Mouse (Mus musculus) intestine, embryonic 15.5 days (tissue): ENCODE results near the gene Fam221b. TPM values are rescaled to one million over a fixed set of nuclear protein-coding genes. Genes with fewer than 3 reads are reported as not detected.

Source experiments
- ATAC-seq: fragments of 200-750 bp; cut with Nextera tagmentation; 2 replicates; pipeline ENCODE4 v1.8.0; 2017; ENCODE audit warnings: moderate TSS enrichment, moderate library complexity
- H3K27ac ChIP-seq: fragments of 300-500 bp; sonication (generic); 2 replicates; pipeline ENCODE4 v1.5.1; 2015; ENCODE audit warnings: mild to moderate bottlenecking, inconsistent platforms
- H3K27me3 ChIP-seq: fragments of 300-500 bp; sonication (generic); replicated peaks from 2 replicates; pipeline ENCODE4 v1.6.1; 2015; ENCODE audit warnings: inconsistent platforms
- H3K36me3 ChIP-seq: fragments of 300-500 bp; sonication (generic); 2 replicates; pipeline ENCODE4 v1.6.1; 2015; ENCODE audit warnings: inconsistent platforms
- H3K4me1 ChIP-seq: fragments of 300-500 bp; sonication (generic); replicated peaks from 2 replicates; pipeline ENCODE4 v1.6.1; 2015; ENCODE audit warnings: inconsistent platforms
- H3K4me2 ChIP-seq: fragments of 300-500 bp; sonication (generic); replicated peaks from 2 replicates; pipeline ENCODE4 v1.6.1; 2015; ENCODE audit warnings: mild to moderate bottlenecking, inconsistent platforms
- H3K4me3 ChIP-seq: fragments of 300-500 bp; sonication (generic); replicated peaks from 2 replicates; pipeline ENCODE4 v1.5.1; 2015; ENCODE audit warnings: inconsistent platforms
- H3K9ac ChIP-seq: fragments of 300-500 bp; sonication (generic); 2 replicates; pipeline ENCODE4 v1.6.1; 2015; ENCODE audit warnings: inconsistent platforms
- H3K9me3 ChIP-seq: fragments of 300-500 bp; sonication (generic); 2 replicates; pipeline ENCODE4 v1.6.1; 2016; ENCODE audit warnings: inconsistent platforms
- WGBS: fragments of 180-500 bp; shearing (Covaris S2); methylation state at CpG from one replicate; pipeline ENCODE4 v1.1.7; 2015; 5-methylcytosine and 5-hydroxymethylcytosine counted together
- polyA plus RNA-seq: library from polyadenylated mRNA; unstranded; fragments of >200 nt; fragmentation: Nextera tagmentation; extraction: Ambion mirVana; gene quantifications from 2 replicates; pipeline ENCODE4 v1.2.1, GENCODE M21; 2015

The Fam221b gene
- polyA plus RNA-seq, 1 experiment from 2014 or later = 3.6 TPM

- Histone ChIP-seq H3K9me3 (no peaks in the 10 kb centered on the region), H3K27me3 (no peaks in the 10 kb centered on the region), H3K27ac (peak overlapping the region; percentile 94), H3K4me1 (0 out of 2 replicates have a peak, but pooled peaks cover 3% of the 10 kb centered on the region), H3K4me2 (peak overlapping the region; percentile 77), H3K9ac (peak overlapping the region; percentile 89), H3K36me3 (no peaks in the 10 kb centered on the region), H3K4me3 (peak overlapping the region; percentile 88)
- WGBS = 5% methylated on average over 34 of the region's 34 CpGs
- peak; percentile 62 for ATAC-seq
Observed at GRCm38 (mm10) chr4:43655656-43656338, 13.1 kb downstream of the Fam221b start.

- no peak within 1 kb of the TSS for H3K9ac ChIP-seq
- 13% methylated on average over 24 of the region's 24 CpGs for WGBS
- peak within 1 kb of the TSS; percentile 46 for H3K4me2 ChIP-seq
- no peaks in the 10 kb centered on the region for H3K9me3 ChIP-seq
- no peak for ATAC-seq
- H3K27me3 ChIP-seq = no peaks in the 10 kb centered on the region
- peak within 1 kb of the TSS; percentile 16; the same call in 1 of the 2 replicates for H3K4me3 ChIP-seq
- H3K36me3 ChIP-seq = peaks cover 4% of the 10 kb centered on the region
- H3K27ac ChIP-seq = no peak within 1 kb of the TSS
- H3K4me1 ChIP-seq = 0 out of 2 replicates have a peak, but pooled peaks cover 3% of the 10 kb centered on the region
Observed at GRCm38 (mm10) chr4:43653161-43654015, 15.6 kb downstream of the Fam221b start, which contains the start of gene Spag8. TSS of gene Spag8 (minus strand) at chr4:43653594.

GRCm38 (mm10) chr4:43652726-43653125 lies 16.2 kb downstream of the Fam221b start:
- Histone ChIP-seq H3K9me3 (no peaks in the 10 kb centered on the region), H3K9ac (no peak overlapping the region), H3K27me3 (no peaks in the 10 kb centered on the region), H3K36me3 (peaks cover 4% of the 10 kb centered on the region), H3K4me2 (no peak overlapping the region), H3K27ac (no peak overlapping the region), H3K4me1 (0 out of 2 replicates have a peak, but pooled peaks cover 3% of the 10 kb centered on the region), H3K4me3 (no peak overlapping the region)
- 86% methylated on average over 4 of the region's 4 CpGs for WGBS
- no peak for ATAC-seq

- ATAC-seq = no peak
- H3K36me3 ChIP-seq = peaks cover 4% of the 10 kb centered on the region
- no peak overlapping the region for H3K4me2 ChIP-seq
- no peak overlapping the region for H3K27ac ChIP-seq
- WGBS = 90% methylated on average over 3 of the region's 3 CpGs
- H3K27me3 ChIP-seq = no peaks in the 10 kb centered on the region
- H3K9me3 ChIP-seq = no peaks in the 10 kb centered on the region
- H3K4me3 ChIP-seq = no peak overlapping the region
- H3K4me1 ChIP-seq = no peaks in the 10 kb centered on the region
- H3K9ac ChIP-seq = no peak overlapping the region
Observed at GRCm38 (mm10) chr4:43649783-43650182, 19.2 kb downstream of the Fam221b start.

- Histone ChIP-seq H3K36me3 (no peaks in the 10 kb centered on the region), H3K9me3 (no peaks in the 10 kb centered on the region), H3K27ac (no peak overlapping the region), H3K27me3 (no peaks in the 10 kb centered on the region), H3K4me1 (no peaks in the 10 kb centered on the region), H3K4me2 (no peak overlapping the region), H3K9ac (no peak overlapping the region), H3K4me3 (no peak overlapping the region)
- 86% methylated on average over 6 of the region's 6 CpGs for WGBS
- ATAC-seq = no peak
Observed at GRCm38 (mm10) chr4:43640491-43640890, 28.5 kb downstream of the Fam221b start.

- 71% methylated on average over 9 of the region's 9 CpGs for WGBS
- Histone ChIP-seq H3K27me3 (no peaks in the 10 kb centered on the region), H3K4me1 (no peaks in the 10 kb centered on the region), H3K9me3 (no peaks in the 10 kb centered on the region), H3K27ac (no peak overlapping the region), H3K36me3 (no peaks in the 10 kb centered on the region), H3K4me2 (no peak overlapping the region), H3K4me3 (no peak overlapping the region), H3K9ac (no peak overlapping the region)
- ATAC-seq = no peak
Observed at GRCm38 (mm10) chr4:43640076-43640475, 28.9 kb downstream of the Fam221b start.

- H3K9me3 ChIP-seq = no peaks in the 10 kb centered on the region
- no peak overlapping the region for H3K4me3 ChIP-seq
- no peak overlapping the region for H3K27ac ChIP-seq
- peaks cover 16% of the 10 kb centered on the region for H3K4me1 ChIP-seq
- ATAC-seq = no peak
- H3K9ac ChIP-seq = no peak overlapping the region
- 76% methylated on average over 6 of the region's 6 CpGs for WGBS
- no peak overlapping the region for H3K4me2 ChIP-seq
- peaks cover 9% of the 10 kb centered on the region for H3K27me3 ChIP-seq
- no peaks in the 10 kb centered on the region for H3K36me3 ChIP-seq
Observed at GRCm38 (mm10) chr4:43636751-43637150, 32.2 kb downstream of the Fam221b start.

- ATAC-seq = no peak
- no peaks in the 10 kb centered on the region for H3K9me3 ChIP-seq
- 87% methylated on average over 7 of the region's 7 CpGs for WGBS
- no peak overlapping the region for H3K4me2 ChIP-seq
- no peak overlapping the region for H3K9ac ChIP-seq
- H3K4me1 ChIP-seq = peaks cover 29% of the 10 kb centered on the region
- peaks cover 13% of the 10 kb centered on the region for H3K27me3 ChIP-seq
- no peak overlapping the region for H3K4me3 ChIP-seq
- H3K27ac ChIP-seq = no peak overlapping the region
- no peaks in the 10 kb centered on the region for H3K36me3 ChIP-seq
Observed at GRCm38 (mm10) chr4:43634621-43635374, 34.1 kb downstream of the Fam221b start.

- Histone ChIP-seq H3K4me3 (no peak overlapping the region), H3K36me3 (no peaks in the 10 kb centered on the region), H3K4me1 (peaks cover 29% of the 10 kb centered on the region), H3K9ac (no peak overlapping the region), H3K27me3 (peaks cover 13% of the 10 kb centered on the region), H3K27ac (no peak overlapping the region), H3K9me3 (no peaks in the 10 kb centered on the region), H3K4me2 (no peak overlapping the region)
- WGBS = 92% methylated on average over 2 of the region's 2 CpGs
- no peak for ATAC-seq
Observed at GRCm38 (mm10) chr4:43633736-43634135, 35.2 kb downstream of the Fam221b start.

GRCm38 (mm10) chr4:43633296-43633695 lies 35.6 kb downstream of the Fam221b start:
- H3K9ac ChIP-seq = no peak overlapping the region
- peaks cover 13% of the 10 kb centered on the region for H3K27me3 ChIP-seq
- WGBS = 80% methylated on average over 8 of the region's 8 CpGs
- H3K4me1 ChIP-seq = peaks cover 29% of the 10 kb centered on the region
- H3K36me3 ChIP-seq = no peaks in the 10 kb centered on the region
- H3K9me3 ChIP-seq = no peaks in the 10 kb centered on the region
- no peak overlapping the region for H3K27ac ChIP-seq
- 0 out of 2 replicates have a peak overlapping the region, but pooled peaks have one; percentile 95 for H3K4me2 ChIP-seq
- no peak overlapping the region for H3K4me3 ChIP-seq
- ATAC-seq = no peak

- Histone ChIP-seq H3K4me1 (peaks cover 29% of the 10 kb centered on the region), H3K36me3 (no peaks in the 10 kb centered on the region), H3K27me3 (peaks cover 13% of the 10 kb centered on the region), H3K9me3 (no peaks in the 10 kb centered on the region), H3K9ac (peak overlapping the region; percentile 79), H3K4me3 (peak overlapping the region; percentile 65), H3K4me2 (peak overlapping the region; percentile 95), H3K27ac (0 out of 2 replicates have a peak overlapping the region, but pooled peaks have one; percentile 77)
- whole genome bisulfite sequencing = 54% methylated on average over 42 of the region's 42 CpGs
- ATAC-seq = no peak; the same call in 1 of the 2 replicates
Observed at GRCm38 (mm10) chr4:43631956-43632920, 36.7 kb downstream of the Fam221b start.
